Mouse (Mus musculus) embryo, embryonic 10.5 days (tissue): ENCODE measurements around the gene Rap1gap.

Experiments
- DNase-seq: peaks from one replicate; pipeline ENCODE4 v3.0.0-alpha.2; 2015; ENCODE audit warnings: low spot score

Rap1gap gene

GRCm38 (mm10) chr4:137744433-137744918 is 80.0 kb downstream of the Rap1gap start:
- no peak for DNase-seq

GRCm38 (mm10) chr4:137747091-137747490 is 82.6 kb downstream of the Rap1gap start:
- DNase-seq: no peak

- DNase-seq: no peak
Measured at GRCm38 (mm10) chr4:137747590-137747989, 83.1 kb downstream of the Rap1gap start.

- no peak for DNase-seq
Measured at GRCm38 (mm10) chr4:137748726-137749125, 84.2 kb downstream of the Rap1gap start.

- no peak for DNase-seq
Measured at GRCm38 (mm10) chr4:137749680-137750079, 85.2 kb downstream of the Rap1gap start.

- no peak for DNase-seq
Measured at GRCm38 (mm10) chr4:137750121-137750520, 85.6 kb downstream of the Rap1gap start.

GRCm38 (mm10) chr4:137751310-137751709 is 86.8 kb downstream of the Rap1gap start:
- DNase-seq: no peak

GRCm38 (mm10) chr4:137751717-137752116 is 87.2 kb downstream of the Rap1gap start:
- DNase-seq: no peak

GRCm38 (mm10) chr4:137752471-137752870 is 87.9 kb downstream of the Rap1gap start:
- no peak for DNase-seq

GRCm38 (mm10) chr4:137753199-137753598 is 88.7 kb downstream of the Rap1gap start:
- DNase-seq: no peak

- DNase-seq: no peak
Measured at GRCm38 (mm10) chr4:137754446-137754845, 89.9 kb downstream of the Rap1gap start.

- no peak for DNase-seq
Measured at GRCm38 (mm10) chr4:137762886-137763285, 98.4 kb downstream of the Rap1gap start.

GRCm38 (mm10) chr4:137763920-137764495 is 99.5 kb downstream of the Rap1gap start:
- no peak for DNase-seq

GRCm38 (mm10) chr4:137764621-137765020 is 100.1 kb downstream of the Rap1gap start:
- no peak for DNase-seq

GRCm38 (mm10) chr4:137765554-137765971 is 101.0 kb downstream of the Rap1gap start:
- peak; percentile 50 for DNase-seq

GRCm38 (mm10) chr4:137766365-137766764 is 101.8 kb downstream of the Rap1gap start:
- DNase-seq: no peak

GRCm38 (mm10) chr4:137768381-137768780 is 103.9 kb downstream of the Rap1gap start:
- DNase-seq: no peak

- DNase-seq: no peak
Measured at GRCm38 (mm10) chr4:137768831-137769230, 104.3 kb downstream of the Rap1gap start.

- DNase-seq: no peak
Measured at GRCm38 (mm10) chr4:137769635-137770034, 105.1 kb downstream of the Rap1gap start.

- DNase-seq: peak; percentile 42
Measured at GRCm38 (mm10) chr4:137770901-137771612, 106.5 kb downstream of the Rap1gap start.

GRCm38 (mm10) chr4:137771749-137772148 is 107.2 kb downstream of the Rap1gap start:
- no peak for DNase-seq

- DNase-seq: no peak
Measured at GRCm38 (mm10) chr4:137772438-137773056, 108.0 kb downstream of the Rap1gap start.

GRCm38 (mm10) chr4:137773369-137773899 is 108.9 kb downstream of the Rap1gap start:
- DNase-seq: no peak
